Mouse (Mus musculus) liver, adult (tissue): Measurements from ENCODE around the gene Phf1.
A peak's percentile ranks its signal among the peaks of the same experiment; 100 is the strongest.

Source experiments
- GATA4 ChIP-seq: IDR thresholded peaks from 2 replicates; pipeline ENCODE4 v1.6.1; 2014; ENCODE audit warnings: mild to moderate bottlenecking, low read length; ENCODE audit not compliant: insufficient replicate concordance

The Phf1 gene

GRCm38 (mm10) chr17:26933419-26933818 lies 567 bp downstream of the Phf1 start:
- TF ChIP-seq GATA4, result no peak

- no peak for TF ChIP-seq GATA4
Measured at GRCm38 (mm10) chr17:26933885-26934827, 1.3 kb downstream of the Phf1 start.

GRCm38 (mm10) chr17:26935027-26935426 lies 2.2 kb downstream of the Phf1 start:
- no peak for TF ChIP-seq GATA4

- no peak for TF ChIP-seq GATA4
Measured at GRCm38 (mm10) chr17:26936453-26936852, 3.6 kb downstream of the Phf1 start.

- TF ChIP-seq GATA4, result no peak
Measured at GRCm38 (mm10) chr17:26936921-26937695, 4.3 kb downstream of the Phf1 start.

- TF ChIP-seq GATA4, result no peak
Measured at GRCm38 (mm10) chr17:26937883-26938695, 5.2 kb downstream of the Phf1 start.

- TF ChIP-seq GATA4, result no peak
Measured at GRCm38 (mm10) chr17:26938731-26939130, 5.9 kb downstream of the Phf1 start.

- TF ChIP-seq GATA4, result peak; percentile 22; the same call in 1 of the 2 replicates
Measured at GRCm38 (mm10) chr17:26939178-26939972, 6.5 kb downstream of the Phf1 start, which contains the start of gene Cuta. Gene Cuta, minus strand, starts transcription at chr17:26939569.

GRCm38 (mm10) chr17:26939973-26940300 lies 7.1 kb downstream of the Phf1 start:
- TF ChIP-seq GATA4, result no peak

- TF ChIP-seq GATA4, result no peak
Measured at GRCm38 (mm10) chr17:26941031-26941789, 8.4 kb downstream of the Phf1 start, which contains the start of gene Syngap1. Gene Syngap1, plus strand, starts transcription at chr17:26941253.

- TF ChIP-seq GATA4, result no peak
Measured at GRCm38 (mm10) chr17:26941841-26942570, 9.2 kb downstream of the Phf1 start.

- TF ChIP-seq GATA4, result no peak
Measured at GRCm38 (mm10) chr17:26945824-26946495, 13.1 kb downstream of the Phf1 start.
